Mouse (Mus musculus) heart, adult 2 months (tissue): ENCODE measurements around the gene Srgap2. TPM values are rescaled to one million over a fixed set of nuclear protein-coding genes. Genes with fewer than 3 reads are reported as not detected.
A peak's percentile ranks its signal among the peaks of the same experiment; 100 is the strongest.

Source experiments
- DNase-seq, 2 experiments: peaks; one replicate each; pipeline ENCODE4 v3.0.0; 2021
- H3K27ac ChIP-seq: fragments of 200-600 bp; 2 replicates; pipeline ENCODE4 v1.8.1; 2022
- H3K27me3 ChIP-seq: fragments of 200-500 bp; 2 replicates; pipeline ENCODE4 v1.6.1; 2012; ENCODE audit warnings: mild to moderate bottlenecking, low read length, inconsistent platforms, mixed read lengths; ENCODE audit not compliant: control insufficient read depth, insufficient read depth
- H3K36me3 ChIP-seq: fragments of 200-500 bp; 2 replicates; pipeline ENCODE4 v1.6.1; 2012; ENCODE audit warnings: low read length, inconsistent platforms; ENCODE audit not compliant: control insufficient read depth, insufficient read depth
- H3K4me1 ChIP-seq: fragments of 200-500 bp; 2 replicates; pipeline ENCODE4 v1.6.1; 2011; ENCODE audit warnings: low read length; ENCODE audit not compliant: control insufficient read depth, insufficient read depth
- H3K4me3 ChIP-seq: fragments of 200-600 bp; 2 replicates; pipeline ENCODE4 v1.8.1; 2022
- H3K79me2 ChIP-seq: fragments of 200-500 bp; replicated peaks from 2 replicates; pipeline ENCODE4 v1.6.1; 2012; ENCODE audit warnings: mild to moderate bottlenecking, inconsistent platforms, low read length, moderate library complexity, mixed read lengths; ENCODE audit not compliant: control insufficient read depth, insufficient read depth
- H3K9ac ChIP-seq: fragments of 200-500 bp; 2 replicates; pipeline ENCODE4 v1.6.1; 2012; ENCODE audit warnings: low read depth, mild to moderate bottlenecking, control low read depth, inconsistent platforms, low read length, mixed read lengths
- CTCF ChIP-seq: fragments of 200-600 bp; IDR thresholded peaks from 2 replicates; pipeline ENCODE4 v1.8.1; 2022; ENCODE audit warnings: antibody characterized with exemption, mild to moderate bottlenecking, moderate library complexity
- EP300 ChIP-seq: fragments of 200-500 bp; IDR thresholded peaks from 2 replicates; pipeline ENCODE4 v1.6.1; 2011; ENCODE audit warnings: low read depth, low read length, control low read depth; ENCODE audit not compliant: insufficient read depth
- POLR2A ChIP-seq: fragments of 200-500 bp; IDR thresholded peaks from 2 replicates; pipeline ENCODE4 v1.6.1; 2011; ENCODE audit warnings: mild to moderate bottlenecking, low read depth, low read length, control low read depth; ENCODE audit not compliant: insufficient read depth
- WGBS: fragments of 180-500 bp; shearing (Covaris S2); methylation state at CpG from one replicate; pipeline ENCODE4 v1.1.7; 2018; 5-methylcytosine and 5-hydroxymethylcytosine counted together
- intact Hi-C: fragments of 180-260 bp; cut with DNase I; formaldehyde crosslinking; loops from one replicate; pipeline ENCODE4 v1.15.1; 2025
- polyA plus RNA-seq: library from polyadenylated mRNA; depleted of rRNA; stranded (reverse); fragments of >200 nt; gene quantifications from 2 replicates; pipeline ENCODE4 v1.2.3, GENCODE M21; 2012
- total RNA-seq, 2 experiments: library from RNA; stranded (reverse); gene quantifications; 2 replicates each; pipeline ENCODE4 v1.2.3; 2021

Srgap2 gene
- total and polyA plus RNA-seq, 3 experiments = 15.2 to 20.5 (median 15.9) TPM

DNA sequence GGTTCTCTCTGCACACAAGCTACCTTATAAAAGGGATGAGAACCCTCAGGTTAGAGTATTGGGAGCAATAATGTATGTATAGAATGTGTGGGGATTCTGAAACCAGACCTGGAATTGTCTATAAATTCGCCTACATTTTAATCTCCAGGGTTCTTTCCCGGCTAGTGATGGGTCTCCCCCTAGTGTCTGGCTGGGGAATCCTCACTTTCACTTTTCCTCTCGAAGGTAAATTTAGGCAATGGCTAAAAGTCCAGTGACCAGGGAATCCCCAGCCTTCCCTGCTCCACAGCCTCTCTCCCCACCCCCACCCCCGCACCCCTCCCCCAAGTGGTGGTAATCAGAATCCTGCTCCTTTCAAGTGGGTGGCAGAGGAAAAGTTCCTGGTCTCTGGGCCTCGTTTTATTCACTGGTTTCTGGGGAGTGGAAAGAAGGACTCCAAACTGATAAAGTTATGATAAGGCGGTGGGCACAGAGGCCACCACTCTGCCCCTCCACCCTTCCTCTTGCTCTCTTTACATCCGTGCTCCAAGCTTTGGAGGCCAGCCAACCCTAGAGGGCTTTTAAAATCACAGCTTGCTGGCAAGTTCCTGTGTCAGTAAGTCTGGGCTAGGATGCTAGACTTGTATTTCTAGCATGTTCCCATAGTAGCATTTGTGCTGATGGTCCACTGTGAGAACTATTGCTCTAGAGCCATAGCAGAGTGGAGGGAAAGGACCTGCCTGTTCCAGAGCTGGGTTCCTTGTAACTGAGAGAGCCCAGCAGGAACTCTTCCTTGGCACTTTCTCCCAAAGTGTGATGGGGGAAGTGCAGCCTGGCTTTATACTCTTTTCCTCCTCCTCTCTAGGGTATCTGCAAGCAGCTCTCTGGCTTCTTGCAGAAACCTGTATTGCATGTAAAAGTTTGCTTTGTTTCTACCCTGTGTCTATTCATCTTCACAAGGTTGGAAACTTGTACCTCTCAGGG, 280.4 kb downstream of the Srgap2 start:
- H3K27me3 ChIP-seq = no peaks in the 10 kb centered on the region; the same call in 1 of the 2 replicates
- peak in 1 of 2 experiments; percentile 38 for DNase-seq
- no peaks in the 10 kb centered on the region for H3K79me2 ChIP-seq
- H3K9ac ChIP-seq = no peak overlapping the region
- intact Hi-C loops = loop anchor here (1.0 to 10.0 kb wide), 3 partner anchors 64 to 262 kb away; no protein-coding TSS in a partner anchor
- WGBS = 3% methylated on average over 7 of the region's 7 CpGs
- H3K4me3 ChIP-seq = no peak overlapping the region
- TF ChIP-seq POLR2A = no peak
- TF ChIP-seq CTCF = peak; percentile 76
- TF ChIP-seq EP300 = no peak
- H3K4me1 ChIP-seq = peaks cover 2% of the 10 kb centered on the region; the same call in 1 of the 2 replicates
- no peaks in the 10 kb centered on the region for H3K36me3 ChIP-seq
- no peak overlapping the region for H3K27ac ChIP-seq

DNA sequence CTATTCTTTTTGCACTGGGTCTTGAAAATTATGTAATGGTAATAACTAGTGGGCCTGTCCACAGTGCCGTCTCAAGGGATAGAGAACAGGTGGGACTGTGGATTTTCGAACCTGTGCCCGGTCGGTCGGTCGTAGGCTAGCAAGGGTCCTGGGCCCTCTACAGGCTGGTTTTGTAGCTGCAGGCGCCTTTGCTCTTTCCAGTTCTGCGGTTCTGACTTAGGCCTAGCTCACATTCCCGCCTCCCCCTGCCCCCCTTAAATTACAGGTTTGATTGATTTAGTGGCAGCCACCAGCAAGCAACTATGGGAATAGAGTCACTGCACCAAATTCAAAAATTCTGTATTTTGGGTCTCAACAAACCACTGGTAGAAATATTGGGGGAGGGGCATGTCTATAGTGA, 281.2 kb downstream of the Srgap2 start:
- Histone ChIP-seq H3K36me3 (no peaks in the 10 kb centered on the region), H3K9ac (no peak overlapping the region), H3K27ac (no peak overlapping the region; the same call in 1 of the 2 replicates), H3K27me3 (no peaks in the 10 kb centered on the region; the same call in 1 of the 2 replicates), H3K4me3 (peak overlapping the region; percentile 70), H3K79me2 (no peaks in the 10 kb centered on the region), H3K4me1 (peaks cover 2% of the 10 kb centered on the region; the same call in 1 of the 2 replicates)
- TF ChIP-seq POLR2A (no peak), CTCF (peak; percentile 61), EP300 (no peak)
- 9% methylated on average over 9 of the region's 9 CpGs for whole genome bisulfite sequencing
- intact Hi-C loops = loop anchor here (1.0 to 10.0 kb wide), 3 partner anchors 64 to 261 kb away; no protein-coding TSS in a partner anchor
- peak; percentile 45 to 63 for DNase-seq

DNA sequence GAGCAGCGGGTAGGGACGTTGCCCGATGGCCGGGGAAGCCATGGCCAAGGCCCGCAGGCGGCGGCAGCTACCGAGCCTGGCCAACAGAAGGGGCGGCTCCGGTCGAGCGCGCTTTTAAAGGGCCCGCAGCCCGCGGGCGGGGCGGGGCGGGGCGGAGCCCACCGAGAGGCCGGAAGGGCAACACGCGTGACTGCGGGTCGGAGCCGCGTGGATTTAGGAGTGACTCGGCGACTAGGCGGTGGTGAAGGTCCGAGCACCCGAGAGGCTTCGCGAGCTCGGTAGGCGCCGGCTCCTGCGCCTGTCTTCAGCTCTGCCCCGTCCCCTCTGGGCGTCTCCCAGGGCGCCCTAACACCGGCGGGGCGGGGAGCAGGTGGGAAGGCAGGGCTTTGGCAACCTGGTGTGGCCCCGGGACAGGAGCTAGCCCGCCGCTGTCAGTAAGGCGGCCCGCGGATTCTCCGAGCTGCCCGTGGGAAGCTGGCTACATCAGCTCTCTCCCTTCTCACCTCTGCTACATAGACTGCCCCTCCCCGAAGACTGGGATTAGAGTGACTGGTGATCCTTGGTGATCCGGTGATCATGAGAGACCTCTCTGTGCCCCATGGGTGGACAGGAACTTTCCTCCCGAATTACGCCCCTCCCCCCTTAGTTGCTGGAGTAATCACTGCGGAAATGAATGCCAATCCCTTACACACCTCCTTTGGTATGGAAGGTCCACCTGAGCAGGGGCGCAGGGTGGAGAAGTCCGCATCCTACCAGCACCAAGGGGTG, 281.9 kb downstream of the Srgap2 start, which contains the start of gene Rassf5:
Gene Rassf5 (minus strand): TSS at position 170 of the 768 bp plus-strand sequence.
- Histone ChIP-seq H3K36me3 (no peaks in the 10 kb centered on the region), H3K79me2 (no peaks in the 10 kb centered on the region), H3K4me3 (peak within 1 kb of the TSS; percentile 70), H3K27ac (peak within 1 kb of the TSS; percentile 51), H3K9ac (peak within 1 kb of the TSS; percentile 78), H3K27me3 (no peaks in the 10 kb centered on the region; the same call in 1 of the 2 replicates), H3K4me1 (peaks cover 2% of the 10 kb centered on the region; the same call in 1 of the 2 replicates)
- peak; percentile 85 to 87 for DNase-seq
- TF ChIP-seq CTCF = peak; percentile 14; the same call in 1 of the 2 replicates
- no peak for TF ChIP-seq POLR2A
- no peak for TF ChIP-seq EP300
- under 1% methylated on average over 60 of the region's 60 CpGs for WGBS
- intact Hi-C loops = loop anchor here (5.0 to 10.0 kb wide), 2 partner anchors 128 to 260 kb away; no protein-coding TSS in a partner anchor

DNA sequence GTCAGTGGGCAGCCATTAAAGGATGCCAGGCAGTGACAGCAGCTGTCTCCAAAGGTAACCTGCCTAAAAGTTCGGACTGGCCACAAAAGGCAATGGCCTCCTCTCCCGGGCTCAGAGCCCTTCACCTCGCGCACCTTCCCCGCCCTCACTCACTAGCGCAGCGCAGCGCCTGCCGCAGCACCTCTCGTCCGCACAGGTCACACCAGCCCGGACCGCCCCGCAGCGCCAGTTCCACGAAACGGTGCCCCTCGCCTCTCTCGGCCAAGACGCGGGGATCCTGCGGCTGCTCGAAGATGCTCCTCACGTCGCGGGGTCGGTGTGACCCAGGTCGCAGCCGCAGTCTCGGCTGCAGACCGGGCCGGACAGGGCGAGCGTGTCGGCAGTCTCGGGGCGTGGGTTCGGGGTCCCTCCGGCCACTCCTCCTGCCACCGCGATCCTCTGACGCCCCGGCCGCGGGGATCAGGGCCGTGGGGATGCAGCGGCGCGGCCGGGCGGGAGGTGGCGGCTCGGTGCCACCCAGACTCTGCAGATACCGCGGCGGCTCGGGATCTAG, 282.5 kb downstream of the Srgap2 start:
- H3K4me3 ChIP-seq = peak overlapping the region; percentile 70
- intact Hi-C loops = loop anchor here (5.0 to 10.0 kb wide), 2 partner anchors 127 to 260 kb away; no protein-coding TSS in a partner anchor

DNA sequence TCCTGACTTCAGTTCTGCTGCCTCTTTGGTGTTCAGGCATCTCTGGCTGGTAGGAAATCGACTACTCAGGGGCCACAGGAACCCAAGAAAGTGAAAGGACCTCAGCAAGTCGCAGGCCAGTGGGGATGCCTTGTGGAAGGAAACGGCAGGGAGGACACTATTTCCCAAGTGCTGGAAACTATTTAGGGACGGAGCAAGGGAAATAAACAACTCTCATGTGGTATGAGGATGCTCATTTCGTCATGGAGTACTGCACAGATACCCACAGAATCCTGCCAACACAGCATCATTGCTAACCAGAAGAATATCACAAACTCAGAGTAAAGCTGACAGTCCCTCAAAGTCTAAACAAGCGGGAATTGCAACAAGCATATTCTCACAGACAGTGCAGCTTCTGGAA, 284.2 kb downstream of the Srgap2 start:
- H3K4me1 ChIP-seq = peaks cover 6% of the 10 kb centered on the region
- H3K9ac ChIP-seq = no peak overlapping the region
- TF ChIP-seq POLR2A = no peak
- TF ChIP-seq EP300 = no peak
- TF ChIP-seq CTCF = no peak
- H3K36me3 ChIP-seq = no peaks in the 10 kb centered on the region
- H3K4me3 ChIP-seq = no peak overlapping the region
- no peak overlapping the region for H3K27ac ChIP-seq
- no peaks in the 10 kb centered on the region; the same call in 1 of the 2 replicates for H3K27me3 ChIP-seq
- no peak for DNase-seq
- intact Hi-C loops = loop anchor here (10.0 kb wide), 1 partner anchor 258 kb away; no protein-coding TSS in a partner anchor
- WGBS = 41% methylated on average over 6 of the region's 6 CpGs
- H3K79me2 ChIP-seq = no peaks in the 10 kb centered on the region

More for the DNA sequence above, 282.5 kb downstream of the Srgap2 start:
- Histone ChIP-seq H3K79me2 (no peaks in the 10 kb centered on the region), H3K9ac (peak overlapping the region; percentile 78), H3K27ac (peak overlapping the region; percentile 51), H3K36me3 (no peaks in the 10 kb centered on the region), H3K4me1 (peaks cover 2% of the 10 kb centered on the region; the same call in 1 of the 2 replicates), H3K27me3 (no peaks in the 10 kb centered on the region; the same call in 1 of the 2 replicates)
- no peak for TF ChIP-seq POLR2A
- TF ChIP-seq CTCF = no peak
- TF ChIP-seq EP300 = no peak
- peak in 1 of 2 experiments; percentile 42 for DNase-seq
- WGBS = 5% methylated on average over 55 of the region's 57 CpGs
